In genomic region chr6:67266159-67266657, GRCm38 (mm10) we compare ENCODE assay signal across 8 mouse cellular contexts. TPM values are rescaled to one million over a fixed set of nuclear protein-coding genes. Genes with fewer than 3 reads are reported as not detected.
DNase-seq lines count a peak whose midpoint lies in the region; ATAC-seq lines count a peak whose summit lies in the region.

No protein-coding gene starts in this region.

- no peaks in the 10 kb centered on the region for H3K36me3 ChIP-seq in embryonic facial prominence, embryonic 11.5 days (replicated peaks; ENCODE audit: control insufficient read depth, insufficient read depth, low read depth, low read length)
- H3K36me3 ChIP-seq in hindbrain, embryonic 11.5 days (ENCODE audit: control insufficient read depth, insufficient read depth, low read length): no peaks in the 10 kb centered on the region
- no peaks in the 10 kb centered on the region for H3K36me3 ChIP-seq in liver, embryonic 16.5 days (ENCODE audit: control insufficient read depth, insufficient read depth)

- WGBS in embryonic facial prominence, embryonic 11.5 days: under 1% methylated on average over 23 of the region's 23 CpGs
- WGBS in hindbrain, embryonic 11.5 days: under 1% methylated on average over 23 of the region's 23 CpGs
- WGBS in liver, embryonic 16.5 days (ENCODE audit: insufficient replicate concordance): under 1% methylated on average over 23 of the region's 23 CpGs

- peak; percentile 24 to 37 for DNase-seq in layer of hippocampus, adult 18-20 months (ENCODE audit: low spot score in 2 of 2)
- DNase-seq in layer of hippocampus, adult 9-11 months: no peak
- DNase-seq in Muller cell, postnatal 12 days (ENCODE audit: inconsistent ontology term): peak; percentile 83
- DNase-seq in embryonic facial prominence, embryonic 11.5 days (ENCODE audit: low spot score): peak; percentile 63
- peak; percentile 69 for DNase-seq in hindbrain, embryonic 11.5 days (ENCODE audit: low spot score)
- DNase-seq in right cerebral cortex, postnatal 10 days (ENCODE audit: low spot score in 2 of 2): peak; percentile 43 to 50
- DNase-seq in ovary, postnatal 10 days (ENCODE audit: low spot score): no peak

- H3K9me3 ChIP-seq in embryonic facial prominence, embryonic 11.5 days (replicated peaks; ENCODE audit: control insufficient read depth, low read length): no peaks in the 10 kb centered on the region
- no peaks in the 10 kb centered on the region for H3K9me3 ChIP-seq in hindbrain, embryonic 11.5 days (ENCODE audit: control insufficient read depth, low read length)
- no peaks in the 10 kb centered on the region for H3K9me3 ChIP-seq in liver, embryonic 16.5 days (replicated peaks; ENCODE audit: control insufficient read depth, low read length)

- H3K27me3 ChIP-seq in embryonic facial prominence, embryonic 11.5 days (ENCODE audit: control insufficient read depth, insufficient read depth, low read length): no peaks in the 10 kb centered on the region
- no peaks in the 10 kb centered on the region for H3K27me3 ChIP-seq in hindbrain, embryonic 11.5 days (ENCODE audit: control insufficient read depth, insufficient read depth, low read length)
- no peaks in the 10 kb centered on the region for H3K27me3 ChIP-seq in liver, embryonic 16.5 days (ENCODE audit: control insufficient read depth, insufficient read depth, low read depth, low read length)

- H3K27ac ChIP-seq in embryonic facial prominence, embryonic 11.5 days (replicated peaks; ENCODE audit: low read depth, low read length): no peak overlapping the region
- H3K27ac ChIP-seq in hindbrain, embryonic 11.5 days (ENCODE audit: low read depth, low read length): peak overlapping the region; percentile 10; the same call in 1 of the 2 replicates
- H3K27ac ChIP-seq in liver, embryonic 16.5 days (ENCODE audit: low read length): peak overlapping the region; percentile 86

- no peaks in the 10 kb centered on the region for H3K4me1 ChIP-seq in embryonic facial prominence, embryonic 11.5 days (ENCODE audit: control insufficient read depth, insufficient read depth, low read length)
- H3K4me1 ChIP-seq in hindbrain, embryonic 11.5 days (replicated peaks; ENCODE audit: control insufficient read depth, insufficient read depth, low read length): no peaks in the 10 kb centered on the region
- H3K4me1 ChIP-seq in liver, embryonic 16.5 days (ENCODE audit: control insufficient read depth, low read depth, low read length): peaks cover 16% of the 10 kb centered on the region

- peak; percentile 81 for ATAC-seq in embryonic facial prominence, embryonic 11.5 days (replicated peaks; ENCODE audit: insufficient number of reproducible peaks, low FRiP score, low TSS enrichment, low read depth)
- peak; percentile 83 for ATAC-seq in hindbrain, embryonic 11.5 days (ENCODE audit: low FRiP score)
- ATAC-seq in liver, embryonic 16.5 days (ENCODE audit: low read depth): peak; percentile 49

- peak overlapping the region; percentile 66 for H3K4me2 ChIP-seq in embryonic facial prominence, embryonic 11.5 days (ENCODE audit: low read depth, low read length)
- peak overlapping the region; percentile 55 for H3K4me2 ChIP-seq in hindbrain, embryonic 11.5 days (replicated peaks; ENCODE audit: low read depth, low read length)
- H3K4me2 ChIP-seq in liver, embryonic 16.5 days (ENCODE audit: low read depth, low read length): peak overlapping the region; percentile 90

- H3K9ac ChIP-seq in embryonic facial prominence, embryonic 11.5 days (replicated peaks; ENCODE audit: low read length): peak overlapping the region; percentile 52
- H3K9ac ChIP-seq in hindbrain, embryonic 11.5 days (ENCODE audit: low read depth, low read length): peak overlapping the region; percentile 57
- peak overlapping the region; percentile 72 for H3K9ac ChIP-seq in liver, embryonic 16.5 days (ENCODE audit: low read depth, low read length)

- H3K4me3 ChIP-seq in embryonic facial prominence, embryonic 11.5 days (ENCODE audit: low read depth, low read length): peak overlapping the region; percentile 99
- peak overlapping the region; percentile 99 for H3K4me3 ChIP-seq in hindbrain, embryonic 11.5 days (ENCODE audit: low read depth, low read length)
- peak overlapping the region; percentile 100 for H3K4me3 ChIP-seq in liver, embryonic 16.5 days (ENCODE audit: low read depth, low read length)

RNA-seq across cellular contexts. Expression of gene Serbp1, which starts 28.2 kb away (rescaled TPM):
- 100 to 1,000 TPM; 210 to 224 TPM for total RNA-seq in layer of hippocampus, adult 18-20 months (2021)
- polyA plus RNA-seq in embryonic facial prominence, embryonic 11.5 days (2014; fragmentation: Nextera tagmentation; extraction: Ambion mirVana): 640 and 669 TPM in 2 replicates
- 546 and 563 TPM in 2 replicates for polyA plus RNA-seq in hindbrain, embryonic 11.5 days (2014; fragmentation: Nextera tagmentation; extraction: Ambion mirVana)
- 183 and 192 TPM in 2 replicates for polyA plus RNA-seq in liver, embryonic 16.5 days (2015; fragmentation: Nextera tagmentation; extraction: Ambion mirVana)

Comparison
In these comparisons a context has a peak if more than half of its experiments do, and no peak if none do; other contexts are left out.
1. DNase-seq: peak in layer of hippocampus, adult 18-20 months (2 of 2), Muller cell, postnatal 12 days (single experiment), embryonic facial prominence, embryonic 11.5 days (single experiment), hindbrain, embryonic 11.5 days (single experiment) and right cerebral cortex, postnatal 10 days (2 of 2); none in layer of hippocampus, adult 9-11 months (single experiment) and ovary, postnatal 10 days (single experiment).
2. Peak in every context shown above with its lines, with median percentiles within 50 percentile points of each other: ATAC-seq, H3K4me2 ChIP-seq, H3K4me3 ChIP-seq and H3K9ac ChIP-seq.